Mouse (Mus musculus): ENCODE data around the gene Mertk.

Mertk gene

DNA sequence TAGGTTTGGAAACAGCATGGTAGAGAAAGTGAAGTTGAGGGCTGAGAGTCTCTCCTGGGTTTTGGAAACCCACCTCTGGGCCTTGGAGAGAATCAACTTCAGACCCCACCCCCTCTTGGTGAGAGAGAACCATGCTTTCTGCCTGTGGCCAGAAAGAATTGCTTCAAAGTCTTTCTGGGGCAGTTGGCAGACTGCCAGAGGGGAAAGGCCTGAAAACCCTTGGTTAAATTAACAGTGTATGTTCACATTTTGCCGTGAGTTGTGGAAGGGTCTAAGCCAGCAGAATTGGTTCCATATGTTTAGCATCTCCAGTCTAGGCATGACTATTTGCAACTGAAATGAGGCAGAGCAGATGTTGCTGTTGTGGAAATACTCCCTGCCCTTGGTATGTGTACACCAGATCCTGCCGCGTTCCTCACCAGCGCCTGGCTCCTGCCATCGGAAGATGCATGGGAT lies 14.8 kb downstream of the Mertk start:
- in situ Hi-C loops (cut with MboI; ENCODE audit: low pct_unique_long_range_greater_than_20kb in 1 of 2, low sequenced_read_pairs in 2 of 2, unreplicated experiment in 1 of 2), result no loop called here

DNA sequence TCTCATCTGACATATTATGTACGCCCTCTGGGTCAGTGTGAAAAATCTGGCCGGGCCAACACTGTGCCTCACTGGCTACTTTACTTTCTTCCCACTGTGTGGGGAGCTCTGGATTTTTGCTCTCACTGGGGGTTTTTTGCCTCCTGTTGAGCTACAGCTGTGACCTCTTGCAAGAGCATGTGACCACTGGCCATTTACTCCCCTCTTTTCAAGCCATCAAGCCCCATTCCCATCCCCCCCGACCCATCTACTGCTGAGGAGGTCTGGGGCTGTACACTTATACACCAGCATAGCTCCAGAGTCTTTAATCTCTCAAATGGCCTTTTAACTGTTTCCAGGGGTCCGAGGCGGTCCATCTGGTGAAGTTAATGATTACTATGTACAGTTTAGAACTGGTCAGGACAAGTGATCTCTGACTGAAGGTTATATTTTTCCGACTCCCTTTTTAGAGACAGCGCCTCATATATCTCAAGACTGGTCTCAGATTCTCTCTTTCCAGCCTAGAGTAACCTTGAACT lies 16.0 kb downstream of the Mertk start:
- in situ Hi-C loops (cut with MboI; ENCODE audit: low pct_unique_long_range_greater_than_20kb in 1 of 2, low sequenced_read_pairs in 2 of 2, unreplicated experiment in 1 of 2), result no loop called here

DNA sequence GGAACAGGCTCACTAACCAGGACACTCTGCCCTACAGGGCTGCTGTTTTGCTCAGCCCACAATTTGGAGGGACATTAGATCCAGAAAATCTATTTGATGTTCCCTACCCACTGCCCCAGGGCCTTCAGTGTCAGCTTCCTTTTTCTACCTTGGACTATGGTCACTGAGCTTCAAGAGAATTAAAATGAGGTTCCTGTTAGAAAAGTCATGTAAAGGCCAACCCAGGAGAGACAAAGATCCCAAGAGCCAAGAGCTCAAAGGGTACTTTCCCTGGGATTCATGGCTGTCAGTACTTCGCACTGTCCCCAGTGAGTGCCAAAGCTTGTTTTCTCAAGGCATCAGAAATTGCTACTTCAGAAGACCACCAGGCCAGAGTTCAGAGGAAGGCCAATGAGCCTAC lies 17.2 kb downstream of the Mertk start:
- in situ Hi-C loops (cut with MboI; ENCODE audit: low pct_unique_long_range_greater_than_20kb in 1 of 2, low sequenced_read_pairs in 2 of 2, unreplicated experiment in 1 of 2), result no loop called here

DNA sequence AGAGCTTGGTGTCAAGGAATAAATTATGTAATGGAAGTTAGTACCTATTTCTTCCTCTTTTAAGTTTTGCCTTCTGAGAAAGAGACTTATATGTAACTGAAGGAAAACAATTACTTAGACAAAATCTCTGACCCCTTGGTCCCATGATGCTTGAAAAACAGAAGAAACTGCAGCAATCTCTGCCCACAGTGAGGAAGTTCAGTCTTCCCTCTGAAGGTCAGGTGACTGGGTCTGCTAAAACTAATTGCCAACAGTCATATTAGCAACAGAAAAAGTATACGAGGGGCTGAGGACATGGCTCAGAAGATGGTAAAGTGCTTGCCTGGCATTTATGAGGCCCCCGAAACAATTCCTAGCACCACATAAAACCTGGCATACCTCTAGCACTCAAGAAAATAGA lies 20.6 kb downstream of the Mertk start:
- in situ Hi-C loops (cut with MboI; ENCODE audit: low pct_unique_long_range_greater_than_20kb in 1 of 2, low sequenced_read_pairs in 2 of 2, unreplicated experiment in 1 of 2), result no loop called here

DNA sequence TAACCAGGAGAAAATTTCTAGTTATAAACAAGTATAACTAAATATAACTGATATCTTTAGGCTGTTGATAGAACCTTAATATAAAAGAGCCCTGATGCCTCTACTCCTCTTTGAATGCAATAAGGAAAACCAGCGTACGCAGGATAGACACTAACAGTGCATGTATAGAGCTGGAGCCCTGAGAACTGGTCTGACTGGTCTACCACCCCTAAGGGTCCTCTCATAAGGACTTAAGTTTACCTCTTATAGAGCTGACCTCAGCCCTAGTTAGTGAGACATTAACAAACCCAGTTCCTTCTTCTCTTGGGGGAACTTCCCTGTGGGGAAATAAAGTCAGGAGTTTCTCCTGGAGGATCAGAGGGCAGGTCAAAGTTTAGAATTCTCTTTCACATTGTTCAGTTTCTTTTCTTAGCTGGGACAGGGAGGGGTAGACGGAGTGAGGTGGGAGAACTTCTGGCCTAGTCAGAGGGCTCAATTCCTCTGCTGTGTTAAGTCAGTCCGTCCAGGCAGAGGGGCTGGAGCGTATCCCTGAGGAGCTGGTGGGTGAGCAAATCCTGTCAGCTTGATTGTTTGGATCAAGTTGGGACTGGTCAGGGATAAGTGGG lies 23.5 kb downstream of the Mertk start:
- in situ Hi-C loops (cut with MboI; ENCODE audit: low pct_unique_long_range_greater_than_20kb in 1 of 2, low sequenced_read_pairs in 2 of 2, unreplicated experiment in 1 of 2), result no loop called here

DNA sequence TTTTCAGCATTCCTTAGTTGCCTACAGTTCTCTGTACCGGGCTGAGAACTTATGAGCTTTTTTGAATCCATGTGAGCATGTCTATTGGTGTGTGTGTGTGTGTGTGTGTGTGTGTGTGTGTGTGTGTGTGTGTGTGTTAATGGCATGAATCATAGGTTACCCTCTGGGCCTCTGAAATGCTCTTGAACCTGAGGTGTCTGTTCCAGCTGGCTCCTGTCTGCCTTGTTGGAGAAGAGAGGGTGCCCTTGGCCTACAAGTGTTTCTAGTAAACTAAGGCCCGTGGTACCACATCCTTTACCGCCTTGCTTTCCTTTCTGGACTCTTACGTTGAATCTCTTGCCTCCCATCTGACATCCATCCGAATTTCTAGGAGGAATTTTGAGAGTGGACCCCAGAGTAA lies 27.3 kb downstream of the Mertk start:
- in situ Hi-C loops (cut with MboI; ENCODE audit: low pct_unique_long_range_greater_than_20kb in 1 of 2, low sequenced_read_pairs in 2 of 2, unreplicated experiment in 1 of 2), result no loop called here

DNA sequence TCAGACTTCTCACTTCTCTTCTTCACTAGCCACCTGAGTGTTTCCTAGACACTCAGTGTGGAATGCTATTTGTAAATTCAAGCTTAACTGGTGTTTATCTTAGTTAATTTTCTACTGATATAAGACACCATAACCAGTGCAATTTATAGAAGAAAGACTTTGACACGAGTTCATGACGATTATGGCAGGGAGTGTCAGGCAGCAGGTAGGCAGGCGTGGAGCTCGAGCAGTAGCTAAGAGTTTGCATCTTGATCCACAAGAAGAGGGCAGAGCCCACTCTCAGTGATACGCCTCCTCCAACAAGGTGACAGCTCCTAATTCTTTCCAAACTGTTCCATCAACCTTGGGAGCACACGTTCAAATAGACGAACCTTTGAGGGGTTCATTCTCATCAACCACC lies 27.9 kb downstream of the Mertk start:
- in situ Hi-C loops (cut with MboI; ENCODE audit: low pct_unique_long_range_greater_than_20kb in 1 of 2, low sequenced_read_pairs in 2 of 2, unreplicated experiment in 1 of 2), result no loop called here

DNA sequence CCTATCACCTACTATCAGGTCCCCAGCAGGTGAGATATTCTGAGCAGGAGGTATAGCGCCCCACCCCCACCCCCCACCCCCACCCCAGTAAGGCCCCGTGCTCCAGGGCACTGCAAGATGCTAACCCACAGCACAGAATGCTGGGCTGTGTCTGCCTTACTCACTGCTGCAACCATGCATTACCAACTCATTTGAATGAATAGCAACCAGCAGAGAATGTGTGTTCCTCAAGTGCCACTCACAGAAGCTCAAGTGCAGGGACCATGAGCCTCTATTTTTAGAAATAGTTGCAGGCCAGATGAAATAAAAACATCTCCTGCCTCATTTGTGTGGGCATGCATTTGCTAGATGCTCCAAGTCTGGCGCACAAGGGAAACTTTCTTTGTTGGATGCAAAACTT lies 28.8 kb downstream of the Mertk start:
- in situ Hi-C loops (cut with MboI; ENCODE audit: low pct_unique_long_range_greater_than_20kb in 1 of 2, low sequenced_read_pairs in 2 of 2, unreplicated experiment in 1 of 2), result no loop called here

DNA sequence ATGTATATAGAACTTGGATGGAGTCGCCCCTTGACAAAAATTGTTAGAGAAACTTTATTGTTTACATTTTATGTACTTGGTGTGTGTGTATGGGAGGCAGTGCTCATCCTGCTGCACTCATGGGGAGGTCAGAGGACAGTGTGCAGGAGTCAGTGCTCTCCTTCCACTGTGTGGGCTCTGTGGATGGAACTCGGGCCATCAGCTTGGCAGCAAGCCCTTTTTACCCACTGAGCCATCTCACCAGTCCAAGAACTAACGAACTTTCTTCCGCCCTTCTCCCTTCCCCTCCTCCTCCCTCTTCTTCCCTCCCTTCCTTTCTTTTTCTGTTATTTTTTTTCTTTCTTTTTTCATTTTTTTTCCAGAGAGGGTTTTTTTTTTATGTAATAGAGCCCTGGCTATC lies 29.3 kb downstream of the Mertk start:
- in situ Hi-C loops (cut with MboI; ENCODE audit: low pct_unique_long_range_greater_than_20kb in 1 of 2, low sequenced_read_pairs in 2 of 2, unreplicated experiment in 1 of 2), result no loop called here

DNA sequence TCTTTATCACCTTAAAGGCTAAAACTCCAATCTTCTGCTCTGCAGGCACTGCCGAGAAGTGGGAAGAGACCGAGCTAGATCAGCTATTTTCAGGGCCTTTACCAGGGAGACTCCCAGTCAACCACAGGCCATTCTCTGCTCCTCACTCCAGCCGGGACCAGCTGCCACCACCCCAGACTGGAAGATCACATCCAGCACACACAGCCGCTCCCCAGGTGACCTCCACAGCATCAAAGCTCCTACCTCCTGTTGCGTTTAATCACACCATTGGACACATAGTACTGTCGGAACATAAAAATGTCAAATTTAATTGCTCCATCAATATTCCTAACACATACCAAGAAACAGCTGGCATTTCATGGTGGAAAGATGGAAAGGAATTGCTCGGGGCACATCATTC lies 30.4 kb downstream of the Mertk start:
- in situ Hi-C loops (cut with MboI; ENCODE audit: low pct_unique_long_range_greater_than_20kb in 1 of 2, low sequenced_read_pairs in 2 of 2, unreplicated experiment in 1 of 2), result no loop called here

DNA sequence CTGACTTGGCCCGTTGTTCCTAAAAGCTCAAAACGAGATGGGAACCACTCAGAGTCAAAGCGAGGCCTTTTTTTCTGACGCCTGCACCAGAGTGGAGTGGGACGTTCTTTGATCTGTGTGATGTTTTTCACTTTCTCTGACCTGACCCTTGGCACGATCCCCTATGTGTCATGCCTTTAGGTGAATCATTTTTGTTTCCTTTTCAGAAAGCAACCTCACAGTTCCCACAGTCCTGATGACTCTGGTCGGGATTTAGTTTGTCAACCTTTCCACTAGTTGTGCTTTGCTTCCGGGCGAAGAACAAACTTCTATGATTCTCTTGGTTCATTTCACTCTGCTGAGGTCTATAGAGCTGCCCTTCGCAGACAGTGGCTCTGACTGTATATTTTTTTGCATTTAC lies 32.8 kb downstream of the Mertk start:
- in situ Hi-C loops (cut with MboI; ENCODE audit: low pct_unique_long_range_greater_than_20kb in 1 of 2, low sequenced_read_pairs in 2 of 2, unreplicated experiment in 1 of 2), result no loop called here

DNA sequence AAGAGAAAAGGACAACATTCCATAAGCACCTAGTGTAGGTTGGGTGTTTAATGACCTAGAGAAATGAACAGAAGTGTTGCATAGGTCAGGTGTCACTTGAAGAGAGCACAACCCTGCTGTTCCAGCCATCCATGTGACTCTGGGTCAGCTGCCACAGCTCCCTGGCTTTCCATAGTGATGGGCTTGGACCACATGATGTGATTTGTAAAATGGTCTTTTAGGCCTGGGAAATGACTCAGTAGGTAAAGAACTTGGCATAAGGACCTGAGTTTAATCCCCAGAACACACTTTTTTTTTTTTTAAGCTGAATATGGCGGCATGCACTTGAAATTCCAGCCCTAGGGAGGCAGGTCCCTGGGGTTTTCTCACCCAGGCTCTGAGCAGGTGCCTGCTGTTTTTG lies 33.2 kb downstream of the Mertk start:
- in situ Hi-C loops (cut with MboI; ENCODE audit: low pct_unique_long_range_greater_than_20kb in 1 of 2, low sequenced_read_pairs in 2 of 2, unreplicated experiment in 1 of 2), result no loop called here

DNA sequence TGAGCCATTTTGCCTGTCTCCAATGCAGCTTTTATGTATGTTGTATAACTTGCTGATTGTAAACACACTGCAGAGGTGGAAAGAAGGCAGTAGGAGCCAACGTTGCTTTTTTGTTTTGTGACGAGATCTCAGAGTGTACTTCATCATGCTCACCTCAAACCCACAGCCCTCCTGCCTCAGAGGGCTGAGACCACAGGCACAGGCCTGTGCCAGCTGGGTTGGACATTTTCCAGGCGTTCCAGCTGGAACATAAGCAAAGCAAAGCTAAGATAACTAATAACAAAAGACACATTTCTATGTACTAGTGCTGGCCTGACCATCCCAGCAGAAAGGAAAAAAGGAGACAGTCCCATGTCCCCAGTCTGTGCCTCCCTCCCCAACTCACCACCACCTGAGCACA lies 36.3 kb downstream of the Mertk start:
- in situ Hi-C loops (cut with MboI; ENCODE audit: low pct_unique_long_range_greater_than_20kb in 1 of 2, low sequenced_read_pairs in 2 of 2, unreplicated experiment in 1 of 2), result no loop called here

DNA sequence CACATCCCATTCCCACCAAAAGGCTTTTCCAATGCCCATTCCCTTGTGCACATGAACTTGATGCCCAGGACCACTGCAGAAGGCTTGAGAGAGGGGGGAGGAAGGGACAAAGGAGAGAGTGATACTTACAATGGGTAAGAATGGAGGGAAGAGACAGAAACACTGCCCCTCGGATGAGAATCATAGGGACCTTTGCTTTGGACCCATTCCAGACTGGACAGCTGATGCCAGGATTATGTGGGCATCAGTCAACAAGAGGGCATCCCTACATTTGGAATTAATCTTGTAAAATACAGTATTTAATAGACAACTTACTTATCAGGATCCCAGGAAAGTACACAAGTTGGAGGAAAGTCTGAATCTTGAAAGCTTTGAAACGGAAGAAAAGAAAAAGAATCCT lies 38.3 kb downstream of the Mertk start:
- in situ Hi-C loops (cut with MboI; ENCODE audit: low pct_unique_long_range_greater_than_20kb in 1 of 2, low sequenced_read_pairs in 2 of 2, unreplicated experiment in 1 of 2), result no loop called here

DNA sequence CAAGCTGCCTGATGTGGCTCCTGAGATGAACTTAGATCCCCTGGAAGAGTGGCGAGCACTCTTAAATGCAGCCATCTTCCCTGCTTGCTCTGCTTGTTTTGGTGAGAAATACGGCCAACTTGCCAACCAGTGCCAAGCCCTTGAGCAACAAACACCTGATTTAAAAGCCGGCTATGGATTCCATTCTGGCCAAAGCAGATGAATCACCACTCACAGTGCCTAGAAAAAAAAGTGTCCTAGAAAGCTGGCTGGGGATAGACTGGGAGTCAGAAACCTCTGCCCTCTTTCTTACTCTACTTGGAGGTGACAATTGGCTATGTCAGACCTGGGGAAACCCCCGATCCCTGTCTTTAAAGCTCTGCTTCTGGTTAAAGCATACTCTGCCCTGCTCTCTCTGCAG lies 39.0 kb downstream of the Mertk start:
- in situ Hi-C loops (cut with MboI; ENCODE audit: low pct_unique_long_range_greater_than_20kb in 1 of 2, low sequenced_read_pairs in 2 of 2, unreplicated experiment in 1 of 2), result no loop called here

DNA sequence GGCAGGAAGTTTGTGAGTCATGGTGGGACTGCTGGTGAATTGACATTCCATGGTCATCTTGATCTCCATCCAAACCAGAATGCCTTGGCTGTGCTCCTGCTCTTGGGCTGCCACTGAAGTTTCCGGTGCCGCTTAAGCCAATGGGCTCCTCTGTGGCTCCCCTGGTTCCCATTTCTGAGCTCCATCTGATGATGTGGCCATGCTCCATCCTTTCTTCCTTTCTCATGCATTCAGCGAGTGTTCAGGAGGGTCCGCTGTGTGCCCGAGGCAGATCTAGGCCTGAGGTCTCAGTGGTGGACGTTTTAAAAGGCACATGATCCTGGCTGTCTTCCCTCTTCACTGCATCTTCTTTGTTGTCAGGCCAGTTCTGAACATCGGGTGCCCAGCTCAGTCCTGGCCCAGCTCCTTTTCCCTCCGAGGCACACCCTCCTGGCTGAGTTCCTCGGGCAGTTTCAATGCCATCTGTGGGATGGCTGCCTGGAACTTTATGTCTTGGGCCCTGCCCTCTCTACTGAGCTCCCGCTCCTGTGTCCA lies 40.0 kb downstream of the Mertk start:
- in situ Hi-C loops (cut with MboI; ENCODE audit: low pct_unique_long_range_greater_than_20kb in 1 of 2, low sequenced_read_pairs in 2 of 2, unreplicated experiment in 1 of 2), result no loop called here

DNA sequence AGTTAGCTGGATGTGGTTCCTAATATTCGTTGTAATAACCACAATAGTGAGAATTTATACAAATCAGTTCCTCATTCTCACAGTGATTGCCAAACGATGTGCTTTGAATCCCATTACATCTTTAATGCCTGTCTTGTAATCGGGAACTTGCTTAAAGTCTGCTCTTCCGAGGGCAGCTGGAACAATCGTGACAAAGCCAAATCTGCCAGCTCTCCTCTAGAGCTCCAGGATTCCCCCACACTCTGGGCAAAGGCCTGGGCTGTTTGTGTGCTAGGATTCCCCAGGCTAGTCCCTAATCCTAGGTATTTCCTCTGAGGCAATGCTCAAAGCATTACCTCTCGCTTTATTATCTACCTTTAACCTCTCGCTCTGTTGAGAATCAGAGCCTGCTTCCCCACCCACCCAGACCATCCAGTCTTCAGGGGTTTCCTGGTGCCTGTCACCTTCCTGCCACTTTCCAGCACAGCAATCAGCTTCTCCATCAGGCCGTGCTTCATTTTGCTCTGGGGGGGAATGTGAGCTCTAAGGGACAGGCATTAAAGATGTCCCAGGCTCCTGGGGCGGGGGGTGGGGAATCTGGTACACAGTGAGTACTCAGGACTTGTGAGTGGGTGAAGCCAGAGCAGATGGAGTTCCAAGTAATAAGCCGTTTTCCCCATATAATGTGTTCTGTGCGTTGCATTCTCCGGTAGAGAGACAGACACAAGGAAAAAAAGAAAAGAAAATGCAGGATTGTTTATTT lies 47.3 kb downstream of the Mertk start:
- in situ Hi-C loops (cut with MboI; ENCODE audit: low pct_unique_long_range_greater_than_20kb in 1 of 2, low sequenced_read_pairs in 2 of 2, unreplicated experiment in 1 of 2), result no loop called here

DNA sequence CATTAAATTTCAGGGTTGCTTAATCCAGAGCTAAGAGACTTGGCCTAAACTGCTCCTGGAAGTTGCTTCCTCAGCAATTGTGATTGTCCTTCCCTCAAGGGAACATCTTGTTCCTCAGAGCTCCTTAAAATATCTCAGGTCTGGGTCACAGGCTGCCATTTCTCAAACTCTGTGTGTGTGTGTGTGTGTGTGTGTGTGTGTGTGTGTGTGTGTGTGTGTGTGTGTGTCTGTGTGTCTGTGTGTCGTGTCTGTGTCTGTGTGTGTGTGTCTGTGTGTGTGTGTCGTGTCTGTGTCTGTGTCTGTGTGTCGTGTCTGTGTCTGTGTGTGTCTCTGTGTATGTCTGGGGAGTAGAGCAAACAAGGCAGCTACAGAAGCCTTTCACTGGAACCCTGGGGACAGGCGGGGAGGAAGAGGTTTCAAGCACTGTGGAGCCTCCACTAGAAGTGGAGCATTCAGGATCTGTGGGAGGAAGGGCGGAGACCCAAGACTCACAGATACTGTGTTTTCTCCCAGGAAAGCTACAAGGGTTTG lies 47.9 kb downstream of the Mertk start:
- in situ Hi-C loops (cut with MboI; ENCODE audit: low pct_unique_long_range_greater_than_20kb in 1 of 2, low sequenced_read_pairs in 2 of 2, unreplicated experiment in 1 of 2), result no loop called here

DNA sequence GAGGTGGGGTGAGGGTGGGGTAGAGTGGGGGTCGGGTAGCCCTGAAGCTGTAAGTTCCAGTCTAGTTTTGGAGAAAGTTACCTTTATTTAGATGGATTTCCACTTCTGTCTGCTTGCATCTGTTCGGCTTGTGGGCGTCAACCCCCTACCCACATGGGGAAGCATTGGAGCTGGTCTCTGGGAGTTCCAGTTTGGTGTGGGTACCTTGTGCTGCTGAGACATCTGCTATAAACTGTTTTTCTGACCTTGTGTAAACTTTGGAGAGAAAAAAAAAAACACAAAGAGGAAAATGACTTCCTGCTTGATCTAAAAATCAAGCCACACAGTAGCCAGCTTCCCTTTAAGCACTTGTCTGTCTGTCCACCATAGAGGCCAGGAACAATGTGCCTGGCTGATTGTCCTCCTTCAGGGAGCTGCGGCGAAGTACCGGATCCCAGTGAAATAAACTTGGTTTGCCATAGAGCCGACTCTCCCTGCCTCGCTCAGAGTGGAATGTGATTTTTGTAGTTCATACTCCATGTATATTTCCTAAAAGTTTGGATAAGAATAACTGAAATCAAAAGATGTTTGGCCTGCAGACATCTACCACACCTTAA lies 48.8 kb downstream of the Mertk start:
- in situ Hi-C loops (cut with MboI; ENCODE audit: low pct_unique_long_range_greater_than_20kb in 1 of 2, low sequenced_read_pairs in 2 of 2, unreplicated experiment in 1 of 2), result no loop called here
